Mouse (Mus musculus) kidney, postnatal 4 days (tissue): Measurements from ENCODE around the gene Cubn.
A peak's percentile ranks its signal among the peaks of the same experiment; 100 is the strongest.

Experiments
- DNase-seq, 2 experiments: peaks; one replicate each; pipeline ENCODE4 v3.0.0; 2021; ENCODE audit warnings: mixed read lengths in 2 of 2

Gene Cubn

GRCm38 (mm10) chr2:13407272-13407671 lies 84.3 kb downstream of the Cubn start:
- no peak for DNase-seq

- no peak for DNase-seq
Measured at GRCm38 (mm10) chr2:13404986-13405678, 86.5 kb downstream of the Cubn start.

GRCm38 (mm10) chr2:13400831-13401230 lies 90.8 kb downstream of the Cubn start:
- no peak for DNase-seq

- DNase-seq: no peak
Measured at GRCm38 (mm10) chr2:13399480-13400072, 92.0 kb downstream of the Cubn start.

GRCm38 (mm10) chr2:13398955-13399354 lies 92.7 kb downstream of the Cubn start:
- DNase-seq: peak; percentile 28 to 50

- DNase-seq: peak in 1 of 2 experiments; percentile 23
Measured at GRCm38 (mm10) chr2:13398551-13398950, 93.1 kb downstream of the Cubn start.

GRCm38 (mm10) chr2:13396124-13396540 lies 95.5 kb downstream of the Cubn start:
- DNase-seq: no peak

GRCm38 (mm10) chr2:13391018-13391417 lies 100.6 kb downstream of the Cubn start:
- no peak for DNase-seq

GRCm38 (mm10) chr2:13386631-13387030 lies 105.0 kb downstream of the Cubn start:
- DNase-seq: no peak

- no peak for DNase-seq
Measured at GRCm38 (mm10) chr2:13385542-13386345, 105.9 kb downstream of the Cubn start.

- DNase-seq: peak; percentile 28 to 36
Measured at GRCm38 (mm10) chr2:13384775-13385541, 106.7 kb downstream of the Cubn start.

GRCm38 (mm10) chr2:13376166-13376565 lies 115.4 kb downstream of the Cubn start:
- no peak for DNase-seq

- DNase-seq: no peak
Measured at GRCm38 (mm10) chr2:13373291-13373690, 118.3 kb downstream of the Cubn start.

GRCm38 (mm10) chr2:13372825-13373224 lies 118.8 kb downstream of the Cubn start:
- no peak for DNase-seq

GRCm38 (mm10) chr2:13372256-13372824 lies 119.3 kb downstream of the Cubn start:
- DNase-seq: peak; percentile 62 to 79

GRCm38 (mm10) chr2:13371797-13372170 lies 119.8 kb downstream of the Cubn start:
- peak; percentile 23 to 57 for DNase-seq

- DNase-seq: no peak
Measured at GRCm38 (mm10) chr2:13371072-13371796, 120.4 kb downstream of the Cubn start.

- no peak for DNase-seq
Measured at GRCm38 (mm10) chr2:13370556-13370955, 121.1 kb downstream of the Cubn start.

- DNase-seq: no peak
Measured at GRCm38 (mm10) chr2:13368517-13368916, 123.1 kb downstream of the Cubn start.

- DNase-seq: no peak
Measured at GRCm38 (mm10) chr2:13357885-13358552, 133.6 kb downstream of the Cubn start.

- no peak for DNase-seq
Measured at GRCm38 (mm10) chr2:13352775-13353174, 138.8 kb downstream of the Cubn start.
